In the genomic region with DNA sequence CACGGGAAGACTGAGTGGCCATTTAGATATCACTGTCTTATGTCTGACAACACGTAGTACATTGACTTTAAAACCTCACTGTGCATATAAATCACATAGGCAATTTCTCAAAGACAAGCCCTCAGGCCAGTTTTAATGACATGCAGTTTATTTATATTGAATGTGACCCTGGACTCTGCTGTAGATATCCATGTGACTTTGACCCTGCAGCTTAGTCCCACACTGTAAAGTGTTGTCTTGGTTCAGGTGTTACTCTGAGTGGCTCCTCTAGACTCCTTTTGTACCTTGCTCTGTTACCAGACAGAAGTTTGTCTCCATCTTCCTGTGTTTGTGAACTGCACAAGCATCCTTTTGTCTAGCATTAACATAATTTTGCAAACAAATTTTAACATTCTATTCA, we compare ENCODE assay signal across 22 mouse cellular contexts.
"Had no signal": no experiment of that assay in that cellular context is flagged by ENCODE, and none has a peak within 500 bp of the region (broad histone marks: within the 10 kb centered on the region; RNA-seq: fewer than 3 reads in every experiment).

No protein-coding gene starts in this region.

- H3K4me2 ChIP-seq: limb, embryonic 13.5 days; liver, embryonic 12.5 days; liver, embryonic 15.5 days; lung, embryonic 15.5 days; midbrain, embryonic 13.5 days; neural tube, embryonic 12.5 days; neural tube, embryonic 15.5 days had no signal

- DNase-seq: kidney, adult 2 months; kidney, postnatal 10 days; kidney, postnatal 36 days; layer of hippocampus, adult 9-11 months; liver; lung, adult 18-20 months; lung, postnatal 10 days; lung, postnatal 36 days; right cerebral cortex, adult 18-20 months; right cerebral cortex, postnatal 14 days; right cerebral cortex, postnatal 4 days; thymus, adult 18-20 months; thymus, postnatal 36 days had no signal

- H3K9ac ChIP-seq: limb, embryonic 13.5 days; liver, embryonic 12.5 days; liver, embryonic 15.5 days; lung, embryonic 15.5 days; midbrain, embryonic 13.5 days; neural tube, embryonic 12.5 days; neural tube, embryonic 15.5 days had no signal

- H3K4me1 ChIP-seq: liver, embryonic 12.5 days; liver, embryonic 15.5 days; neural tube, embryonic 12.5 days; neural tube, embryonic 15.5 days had no signal

- H3K9me3 ChIP-seq: limb, embryonic 10.5 days; limb, embryonic 13.5 days; liver, embryonic 12.5 days; liver, embryonic 15.5 days; lung, embryonic 15.5 days; midbrain, embryonic 13.5 days; neural tube, embryonic 12.5 days; neural tube, embryonic 15.5 days had no signal

- H3K36me3 ChIP-seq: limb, embryonic 10.5 days; limb, embryonic 13.5 days; liver, embryonic 12.5 days; liver, embryonic 15.5 days; lung, embryonic 15.5 days; midbrain, embryonic 13.5 days; neural tube, embryonic 12.5 days; neural tube, embryonic 15.5 days had no signal

- H3K27me3 ChIP-seq: liver, embryonic 12.5 days; liver, embryonic 15.5 days; lung, embryonic 15.5 days; midbrain, embryonic 13.5 days; neural tube, embryonic 12.5 days; neural tube, embryonic 15.5 days had no signal

- H3K27ac ChIP-seq: limb, embryonic 10.5 days; limb, embryonic 13.5 days; liver, embryonic 12.5 days; liver, embryonic 15.5 days; lung, embryonic 15.5 days; midbrain, embryonic 13.5 days; neural tube, embryonic 12.5 days; neural tube, embryonic 15.5 days; stomach, postnatal 0 days had no signal

- H3K4me3 ChIP-seq: limb, embryonic 10.5 days; limb, embryonic 13.5 days; liver, embryonic 12.5 days; liver, embryonic 15.5 days; lung, embryonic 15.5 days; midbrain, embryonic 13.5 days; neural tube, embryonic 12.5 days; neural tube, embryonic 15.5 days had no signal

- ATAC-seq: liver, embryonic 12.5 days; midbrain, embryonic 13.5 days had no signal
